Mouse (Mus musculus) small intestine, adult 2 months (tissue): ENCODE results near the gene Tbx4.

ENCODE experiments used
- CTCF ChIP-seq: fragments of 200-500 bp; IDR thresholded peaks from 2 replicates; pipeline ENCODE4 v1.5.1; 2012; ENCODE audit warnings: low read depth, mild to moderate bottlenecking, control low read depth, inconsistent platforms, low read length, moderate library complexity, mixed read lengths; ENCODE audit not compliant: insufficient replicate concordance, insufficient read length; ENCODE audit errors: extremely low read depth
- POLR2A ChIP-seq: fragments of 200-500 bp; IDR thresholded peaks from 2 replicates; pipeline ENCODE4 v1.6.1; 2012; ENCODE audit warnings: low read depth, mild to moderate bottlenecking, control low read depth, inconsistent platforms, low read length, moderate library complexity

DNA sequence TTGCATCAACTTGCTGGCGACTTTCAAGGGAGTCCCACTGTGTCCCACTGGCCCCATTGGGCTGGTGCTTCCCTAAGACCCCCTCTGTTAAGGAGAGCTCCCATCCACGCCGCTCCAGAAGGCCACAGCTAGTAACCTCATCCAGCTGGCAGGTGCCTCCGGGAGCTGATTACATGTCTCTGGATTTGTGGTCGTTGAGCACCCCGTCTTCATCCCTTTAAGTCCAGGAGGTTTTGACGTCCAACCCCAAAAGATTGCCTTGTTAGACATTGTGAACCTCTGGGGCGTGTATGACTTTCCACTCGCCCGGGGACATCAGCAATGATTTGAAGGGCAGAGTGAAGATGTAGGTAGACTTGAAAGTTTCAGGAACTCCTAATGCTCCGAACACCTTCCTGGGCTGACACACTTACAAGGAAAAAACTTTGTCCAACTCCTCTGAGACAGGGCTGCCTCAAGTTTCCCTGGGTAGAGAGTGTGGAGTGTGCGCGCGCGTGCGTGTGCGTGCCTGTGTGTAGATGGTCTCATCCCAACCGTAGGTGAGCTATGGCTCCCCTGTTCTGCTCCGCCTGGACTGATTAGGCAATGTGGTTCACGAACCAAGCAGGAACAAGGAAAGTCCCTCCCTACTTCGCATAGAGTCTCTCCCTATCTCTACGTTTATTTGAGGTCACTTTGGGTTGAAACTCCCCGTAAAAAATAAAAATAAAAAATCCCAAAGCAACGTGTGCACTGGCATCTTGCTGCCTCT is 43.5 kb upstream of the Tbx4 start:
- no peak for TF ChIP-seq POLR2A
- no peak for TF ChIP-seq CTCF
